Mouse (Mus musculus) embryonic fibroblast, embryonic 13.5 days (primary cell): Measurements from ENCODE around the gene Lyrm9.

Source experiments
- CTCF ChIP-seq: IDR thresholded peaks from 2 replicates; pipeline ENCODE4 v1.5.1; 2011; ENCODE audit warnings: mild to moderate bottlenecking, control low read depth, low read length, moderate library complexity, borderline replicate concordance; ENCODE audit not compliant: insufficient read depth
- POLR2A ChIP-seq: IDR thresholded peaks from 2 replicates; pipeline ENCODE4 v1.6.1; 2011; ENCODE audit warnings: low read depth, mild to moderate bottlenecking, control low read depth, low read length, moderate library complexity

- TF ChIP-seq CTCF (no peak), POLR2A (no peak)
Measured at GRCm38 (mm10) chr11:78865314-78865713, 38.9 kb downstream of the Lyrm9 start.
